Mouse (Mus musculus): ENCODE measurements around the gene Slc41a2.
"Not testable (repeated sequence)": the region's sequence is repeated elsewhere in the genome, so short reads cannot be mapped to it uniquely, and the experiment has no call there.

Slc41a2 gene

GRCm38 (mm10) chr10:83351779-83352178, 14.1 kb upstream of the Slc41a2 start:
- not testable (repeated sequence) for DNase-seq

- no peak for DNase-seq
Measured at GRCm38 (mm10) chr10:83350689-83351088, 13.0 kb upstream of the Slc41a2 start.

- DNase-seq: no peak
Measured at GRCm38 (mm10) chr10:83347494-83347893, 9.8 kb upstream of the Slc41a2 start.

DNA sequence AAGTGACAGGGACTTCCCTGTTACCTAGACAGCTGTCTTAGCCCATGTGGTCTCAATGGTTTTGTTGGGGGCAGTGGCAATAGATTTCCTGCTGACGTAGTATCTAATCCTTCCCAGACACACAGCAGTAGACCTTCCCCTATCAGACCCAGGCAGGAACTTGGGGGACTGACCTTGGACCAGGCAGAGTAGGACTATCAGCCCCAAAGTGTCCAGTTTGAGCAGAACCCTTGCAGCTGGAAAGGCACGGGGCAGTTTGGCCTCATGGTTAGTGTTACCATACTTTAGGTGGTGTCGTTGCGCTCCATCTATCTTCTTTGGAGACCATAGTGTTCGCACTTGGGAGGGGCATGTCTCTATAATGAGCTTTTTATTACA, 8.7 kb upstream of the Slc41a2 start:
- DNase-seq: no peak

- no peak for DNase-seq
Measured at GRCm38 (mm10) chr10:83345693-83346358, 8.1 kb upstream of the Slc41a2 start.

- no peak for DNase-seq
Measured at GRCm38 (mm10) chr10:83343828-83344685, 6.4 kb upstream of the Slc41a2 start.

GRCm38 (mm10) chr10:83343171-83343570, 5.5 kb upstream of the Slc41a2 start:
- peak; percentile 39 to 66 for DNase-seq

DNA sequence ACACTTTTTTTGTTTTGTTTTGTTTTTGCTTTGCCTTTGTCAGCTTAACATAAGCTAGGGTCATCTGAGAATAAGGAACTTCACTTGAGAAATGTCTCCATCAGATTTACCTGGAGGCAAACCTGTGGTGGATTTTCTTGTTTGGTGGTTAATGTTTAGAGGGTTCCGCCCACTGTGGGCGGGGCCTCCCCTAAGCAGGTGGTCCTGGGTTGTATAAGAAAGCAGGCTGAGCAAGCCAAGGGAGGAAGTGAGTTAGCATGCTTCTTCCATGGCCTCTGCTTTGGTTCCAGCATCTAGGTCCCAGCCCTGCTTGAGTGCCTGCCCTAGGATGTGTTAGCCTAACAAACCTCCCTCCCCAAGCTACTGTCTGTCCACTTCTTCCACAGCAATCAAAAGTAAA, 3.5 kb upstream of the Slc41a2 start:
- DNase-seq: no peak

- no peak for DNase-seq
Measured at GRCm38 (mm10) chr10:83337971-83338598, 403 bp upstream of the Slc41a2 start.

DNA sequence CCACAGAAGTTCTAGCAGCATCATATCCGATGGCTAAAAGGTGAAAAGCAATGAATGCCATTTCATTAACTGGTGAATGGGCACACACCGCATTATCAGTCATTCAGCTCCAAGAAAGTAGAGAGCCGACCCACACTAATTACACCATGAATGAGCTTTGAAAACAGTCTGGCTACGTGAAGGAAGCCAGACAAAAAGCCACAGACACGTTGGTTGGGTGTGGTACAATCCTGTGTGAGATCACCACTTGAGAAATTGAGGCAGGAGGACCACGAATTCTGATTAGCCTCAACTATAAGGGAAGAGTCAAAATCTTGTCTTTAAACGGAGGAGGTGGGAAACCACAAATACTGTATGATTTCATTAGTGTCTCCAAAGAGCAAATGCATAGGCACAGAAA, 1.3 kb downstream of the Slc41a2 start:
- no peak for DNase-seq

DNA sequence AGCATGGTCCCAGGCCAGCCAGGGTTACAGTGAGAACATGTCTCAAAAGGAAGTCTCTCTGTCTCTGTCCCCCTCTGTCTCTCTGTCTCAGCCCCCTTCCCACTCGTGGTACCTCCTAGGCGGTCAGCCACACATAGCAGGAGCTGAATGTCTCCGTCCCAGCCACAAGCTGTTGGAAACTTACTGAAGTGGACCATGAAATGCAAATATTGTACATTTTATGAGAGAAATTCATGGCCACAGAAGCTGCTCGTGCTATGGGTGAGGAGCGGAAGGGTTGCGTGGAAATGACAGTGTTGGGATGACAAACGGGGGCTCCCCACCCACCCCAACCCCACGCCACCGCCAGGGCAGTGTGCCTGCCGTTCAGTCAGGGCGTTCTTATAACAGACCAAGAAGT, 5.1 kb downstream of the Slc41a2 start:
- DNase-seq: no peak

GRCm38 (mm10) chr10:83331811-83332210, 5.9 kb downstream of the Slc41a2 start:
- DNase-seq: no peak

DNA sequence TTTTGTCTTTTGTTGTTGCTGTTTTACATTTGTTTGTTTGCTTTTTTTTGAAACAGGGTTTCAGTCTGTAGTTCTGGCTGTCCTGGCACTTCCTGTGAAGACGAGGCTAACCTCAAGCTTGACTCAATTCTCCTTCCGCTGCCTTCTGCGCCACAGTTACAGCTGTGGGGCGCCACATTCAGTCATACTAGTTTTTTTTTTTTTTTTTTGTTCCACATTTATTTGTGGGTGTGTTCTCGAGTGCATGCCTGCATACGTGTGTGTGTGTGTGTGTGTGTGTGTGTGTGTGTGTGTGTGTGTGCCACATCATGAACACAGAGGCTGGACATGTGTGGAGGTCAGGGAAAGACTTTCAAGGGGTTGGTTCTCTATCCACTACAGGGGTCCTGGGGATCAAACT, 7.3 kb downstream of the Slc41a2 start:
- no peak for DNase-seq

- no peak for DNase-seq
Measured at GRCm38 (mm10) chr10:83328791-83329190, 8.9 kb downstream of the Slc41a2 start.

DNA sequence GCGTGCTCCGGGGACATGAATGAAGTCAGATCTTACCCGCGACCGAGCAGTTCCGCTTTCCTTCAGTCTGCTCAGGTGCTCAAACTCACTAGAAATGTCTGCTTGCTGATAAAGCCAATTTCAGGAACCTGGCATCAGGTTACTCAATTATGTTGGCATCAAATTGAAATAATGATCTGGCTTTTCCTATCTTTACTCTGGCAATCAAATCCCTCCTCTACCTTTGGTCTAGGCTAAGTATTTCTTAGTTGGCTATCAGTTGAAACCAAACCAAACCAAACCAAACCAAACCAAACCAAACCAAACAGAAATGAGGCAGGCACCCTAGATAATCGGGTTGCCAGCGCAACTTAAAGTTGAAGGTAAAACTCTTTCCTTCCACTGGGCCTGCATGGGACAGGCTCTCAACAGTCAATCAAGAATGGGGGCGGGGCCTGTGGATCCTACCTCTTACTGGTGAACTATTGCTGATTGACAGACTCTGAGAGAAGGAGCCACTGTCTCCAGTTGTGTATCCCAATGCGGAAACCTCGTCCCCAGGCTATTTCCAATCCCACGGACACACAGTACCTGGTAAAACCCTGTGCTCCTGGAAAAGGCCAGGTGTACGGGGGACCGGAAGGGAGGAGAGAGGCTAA, 10.9 kb downstream of the Slc41a2 start:
- no peak for DNase-seq

- DNase-seq: no peak
Measured at GRCm38 (mm10) chr10:83325903-83326302, 11.8 kb downstream of the Slc41a2 start.

DNA sequence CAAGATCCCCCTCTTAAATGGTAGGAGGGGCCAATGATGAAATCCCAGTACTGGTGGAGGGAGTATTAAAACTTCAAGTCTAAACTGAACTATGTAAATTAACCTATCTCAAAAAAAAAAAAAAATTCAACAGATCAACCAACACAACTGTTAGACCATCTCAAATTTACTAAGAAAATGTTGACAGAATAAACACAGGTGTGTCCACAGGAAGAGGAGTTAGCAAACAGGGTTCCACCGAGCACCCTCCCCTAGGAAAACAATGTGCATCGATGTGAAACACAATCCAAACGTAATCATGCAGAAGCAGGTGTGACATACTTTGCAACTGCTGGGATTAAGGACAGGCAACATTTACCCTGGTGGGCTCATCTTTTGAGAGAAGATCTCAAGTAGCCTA, 12.8 kb downstream of the Slc41a2 start:
- DNase-seq: no peak

DNA sequence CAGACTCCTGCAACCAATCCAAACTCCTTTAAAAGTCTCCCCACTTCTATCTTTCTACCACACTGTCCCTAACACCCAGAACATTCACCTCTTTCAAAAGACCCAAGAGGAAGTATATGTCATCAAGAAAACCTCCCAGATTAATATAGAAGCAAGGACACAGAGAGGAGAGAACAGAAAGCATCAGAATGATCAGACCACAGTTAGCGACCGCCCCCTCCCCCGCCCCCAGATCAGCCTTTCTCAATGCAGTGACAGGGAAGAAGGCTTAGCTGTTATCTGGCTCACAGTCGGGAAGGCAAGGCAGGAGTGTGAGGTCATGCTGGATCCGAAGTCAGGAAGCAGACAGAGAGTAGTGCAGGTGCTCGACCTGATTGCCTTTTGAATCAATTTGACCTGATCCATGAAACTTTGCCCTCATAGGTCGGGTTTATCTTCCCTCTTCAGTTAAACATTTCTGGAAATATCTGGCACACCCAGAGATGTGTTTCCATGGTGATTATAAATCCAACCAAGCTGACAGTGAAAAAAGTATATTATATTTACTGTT, 15.1 kb downstream of the Slc41a2 start:
- no peak for DNase-seq

DNA sequence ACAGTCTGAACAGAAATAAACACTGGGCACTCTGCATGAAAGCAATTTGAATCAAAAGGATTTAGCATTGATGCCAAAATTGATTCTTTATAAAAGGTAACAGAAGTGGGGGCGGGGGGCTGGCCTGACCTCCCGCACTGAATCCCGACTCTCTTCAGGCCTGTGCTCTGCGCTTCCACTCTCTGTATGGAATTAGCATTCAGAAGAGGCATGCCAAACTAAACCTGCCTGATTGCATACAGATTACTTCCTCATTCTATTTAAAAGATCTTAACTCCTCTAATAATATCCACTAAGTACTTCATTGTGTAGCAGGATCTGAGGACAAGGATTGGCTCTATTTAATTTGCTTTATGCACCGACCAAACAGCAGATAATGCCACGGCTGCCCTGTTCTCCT, 16.2 kb downstream of the Slc41a2 start:
- DNase-seq: no peak

GRCm38 (mm10) chr10:83320870-83321269, 16.8 kb downstream of the Slc41a2 start:
- peak; percentile 71 to 80 for DNase-seq

DNA sequence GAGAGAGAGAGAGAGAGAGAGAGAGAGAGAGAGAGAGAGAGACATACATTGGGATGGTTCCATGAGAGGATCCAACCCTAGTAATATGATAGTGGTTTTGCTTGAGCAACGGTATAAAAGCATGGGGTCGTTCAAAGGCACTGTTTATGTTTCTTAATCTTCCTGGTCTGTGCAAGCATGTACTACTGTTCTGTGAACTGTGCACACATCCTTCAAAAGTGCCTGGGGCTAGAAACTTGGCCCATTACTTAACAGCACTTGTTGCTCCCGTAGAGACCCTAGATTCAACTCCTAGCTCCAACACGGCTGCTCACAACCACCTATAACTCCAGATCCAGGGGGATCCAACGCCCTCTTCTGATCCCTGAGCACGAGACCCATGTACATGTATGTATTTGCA, 17.3 kb downstream of the Slc41a2 start:
- no peak for DNase-seq

- no peak for DNase-seq
Measured at GRCm38 (mm10) chr10:83313033-83313432, 24.6 kb downstream of the Slc41a2 start.

GRCm38 (mm10) chr10:83310356-83310755, 27.3 kb downstream of the Slc41a2 start:
- peak in 1 of 2 experiments; percentile 30 for DNase-seq

All from cerebellum, postnatal 25 days (tissue).